Mouse (Mus musculus) intestine, embryonic 14.5 days (tissue): ENCODE results near the gene Iqsec1. TPM values are rescaled to one million over a fixed set of nuclear protein-coding genes. Genes with fewer than 3 reads are reported as not detected.
A peak's percentile ranks its signal among the peaks of the same experiment; 100 is the strongest.

ENCODE experiments used
- ATAC-seq: fragments of 200-750 bp; cut with Nextera tagmentation; replicated peaks from 2 replicates; pipeline ENCODE4 v1.8.0; 2017; ENCODE audit warnings: low read depth, moderate number of reproducible peaks, moderate TSS enrichment, moderate library complexity; ENCODE audit not compliant: low FRiP score, low TSS enrichment
- DNase-seq: peaks from one replicate; pipeline ENCODE4 v3.0.0-alpha.2; 2018; ENCODE audit warnings: low spot score
- H3K27ac ChIP-seq: fragments of 300-500 bp; sonication (generic); 2 replicates; pipeline ENCODE4 v1.5.1; 2014; ENCODE audit warnings: low read depth, mild to moderate bottlenecking, control low read depth
- H3K27me3 ChIP-seq: fragments of 300-500 bp; sonication (generic); replicated peaks from 2 replicates; pipeline ENCODE4 v1.6.1; 2014; ENCODE audit warnings: low read length, control low read depth; ENCODE audit not compliant: control insufficient read depth, insufficient read depth
- H3K36me3 ChIP-seq: fragments of 300-500 bp; sonication (generic); 2 replicates; pipeline ENCODE4 v1.6.1; 2014; ENCODE audit warnings: low read length, control low read depth; ENCODE audit not compliant: control insufficient read depth, insufficient read depth
- H3K4me1 ChIP-seq: fragments of 300-500 bp; sonication (generic); replicated peaks from 2 replicates; pipeline ENCODE4 v1.6.1; 2014; ENCODE audit warnings: low read length, control low read depth, mixed read lengths; ENCODE audit not compliant: control insufficient read depth, insufficient read depth
- H3K4me2 ChIP-seq: fragments of 300-500 bp; sonication (generic); 2 replicates; pipeline ENCODE4 v1.6.1; 2014; ENCODE audit warnings: low read length
- H3K4me3 ChIP-seq: fragments of 300-500 bp; sonication (generic); 2 replicates; pipeline ENCODE4 v1.5.1; 2014; ENCODE audit warnings: low read depth, low read length, control low read depth, mixed read lengths
- H3K9ac ChIP-seq: fragments of 300-500 bp; sonication (generic); 2 replicates; pipeline ENCODE4 v1.6.1; 2014; ENCODE audit warnings: mild to moderate bottlenecking, low read length
- H3K9me3 ChIP-seq: fragments of 300-500 bp; sonication (generic); 2 replicates; pipeline ENCODE4 v1.6.1; 2016; ENCODE audit warnings: low read length, control low read depth; ENCODE audit not compliant: control insufficient read depth
- WGBS: fragments of 180-500 bp; shearing (Covaris S2); extraction: QIAGEN DNeasy Blood & Tissue Kit; methylation state at CpG from one replicate; pipeline ENCODE4 v1.1.7; 2014; 5-methylcytosine and 5-hydroxymethylcytosine counted together
- polyA plus RNA-seq: library from polyadenylated mRNA; unstranded; fragments of >200 nt; fragmentation: Nextera tagmentation; extraction: Ambion mirVana; gene quantifications from 2 replicates; pipeline ENCODE4 v1.2.1, GENCODE M21; 2014

Iqsec1 gene
- polyA plus RNA-seq, 1 experiment from 2014 or later, result 13.0 TPM

DNA sequence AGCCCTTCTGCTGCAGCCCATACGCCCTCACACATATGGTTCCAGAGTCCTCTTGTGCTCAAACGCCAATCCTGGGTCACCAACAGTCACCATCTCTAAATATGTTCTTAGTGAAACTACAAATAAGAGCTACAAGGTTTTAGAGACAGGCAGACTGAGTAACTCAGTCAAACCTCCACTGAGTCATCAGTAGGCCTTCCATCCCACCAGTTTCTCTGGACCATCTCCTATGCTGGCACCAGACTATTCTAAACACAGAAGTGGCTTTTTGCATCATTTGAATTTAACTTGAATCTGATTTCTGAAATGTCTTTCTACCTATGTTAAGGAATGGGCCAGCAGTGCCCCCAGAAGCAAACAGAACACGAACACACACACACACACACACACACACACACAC, 120.5 kb downstream of the Iqsec1 start:
- 75% methylated on average over 3 of the region's 3 CpGs for WGBS

DNA sequence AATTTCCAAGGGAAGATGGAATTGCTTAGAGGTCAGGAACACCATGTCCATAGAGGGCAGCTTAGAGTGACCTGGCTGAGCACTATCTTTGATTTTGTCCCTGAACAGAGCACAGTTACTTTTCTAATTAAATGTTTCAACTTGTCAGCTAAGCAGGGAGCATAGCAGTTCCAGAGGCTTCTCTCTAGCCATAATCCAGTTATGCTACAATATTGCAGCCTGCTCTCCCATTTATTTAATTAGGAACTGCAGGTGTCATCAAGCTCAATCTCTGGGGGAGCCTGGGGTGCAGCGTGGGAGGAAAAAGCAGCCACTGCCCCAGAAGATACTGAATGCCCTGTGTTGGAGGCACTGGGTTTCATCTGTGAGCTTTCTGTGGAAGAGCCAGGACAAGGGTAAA, 127.1 kb downstream of the Iqsec1 start:
- no peak overlapping the region for H3K4me2 ChIP-seq
- WGBS, result 100% methylated on average over 1 of the region's 1 CpGs
- ATAC-seq, result no peak

More for the DNA sequence above, 120.5 kb downstream of the Iqsec1 start:
- Histone ChIP-seq H3K27me3 (no peaks in the 10 kb centered on the region), H3K36me3 (no peaks in the 10 kb centered on the region), H3K4me1 (no peaks in the 10 kb centered on the region), H3K27ac (no peak overlapping the region), H3K9ac (no peak overlapping the region), H3K4me3 (no peak overlapping the region), H3K9me3 (no peaks in the 10 kb centered on the region), H3K4me2 (no peak overlapping the region)
- ATAC-seq (no peak), DNase-seq (no peak)

DNA sequence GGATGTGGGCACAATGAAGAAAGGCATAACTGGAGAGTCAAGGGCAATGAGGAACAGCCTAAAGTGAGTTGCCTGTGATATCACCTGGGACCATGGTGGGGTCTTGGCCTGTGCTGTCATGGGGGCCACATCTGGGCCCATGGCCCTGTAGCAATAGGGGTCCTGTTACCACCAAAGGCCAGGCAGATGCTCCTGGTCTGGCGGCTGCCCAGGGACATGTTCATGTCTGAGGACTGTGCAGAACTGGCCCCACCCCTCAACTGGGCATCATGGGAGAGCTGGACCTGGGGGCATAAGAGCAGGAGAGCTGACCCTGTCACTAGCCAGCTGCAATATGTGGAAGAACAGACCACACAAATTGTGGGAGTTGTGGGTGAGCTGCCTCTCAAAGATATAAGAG, 130.6 kb downstream of the Iqsec1 start:
- no peaks in the 10 kb centered on the region for H3K9me3 ChIP-seq
- no peaks in the 10 kb centered on the region for H3K36me3 ChIP-seq
- DNase-seq (no peak), ATAC-seq (no peak)
- no peaks in the 10 kb centered on the region for H3K27me3 ChIP-seq
- H3K9ac ChIP-seq, result no peak overlapping the region
- no peak overlapping the region for H3K4me3 ChIP-seq
- WGBS, result 70% methylated on average over 1 of the region's 1 CpGs
- no peaks in the 10 kb centered on the region for H3K4me1 ChIP-seq
- H3K4me2 ChIP-seq, result no peak overlapping the region
- H3K27ac ChIP-seq, result no peak overlapping the region

More for the DNA sequence above, 127.1 kb downstream of the Iqsec1 start:
- no peaks in the 10 kb centered on the region for H3K4me1 ChIP-seq
- H3K9me3 ChIP-seq, result no peaks in the 10 kb centered on the region
- H3K9ac ChIP-seq, result no peak overlapping the region
- no peak for DNase-seq
- no peaks in the 10 kb centered on the region for H3K27me3 ChIP-seq
- H3K4me3 ChIP-seq, result no peak overlapping the region
- H3K27ac ChIP-seq, result no peak overlapping the region
- H3K36me3 ChIP-seq, result no peaks in the 10 kb centered on the region

DNA sequence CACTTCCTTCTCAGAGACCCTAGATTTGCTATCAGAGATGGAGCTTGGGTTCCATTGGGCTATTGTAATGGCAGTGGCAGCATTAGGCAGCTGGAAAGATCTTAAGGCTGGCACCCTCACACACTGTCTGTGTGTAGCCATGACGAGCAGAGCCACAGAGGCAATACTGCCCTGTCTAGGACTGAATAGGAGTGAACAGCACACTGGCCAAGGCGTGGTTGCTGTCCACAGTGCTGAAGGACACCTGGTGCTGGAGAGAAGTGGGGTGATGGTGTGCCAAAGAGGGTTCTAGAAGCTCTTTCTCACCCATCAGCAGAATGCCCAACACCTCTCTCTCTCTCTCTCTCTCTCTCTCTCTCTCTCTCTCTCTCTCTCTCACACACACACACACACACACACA, 136.1 kb downstream of the Iqsec1 start:
- no peak overlapping the region for H3K4me3 ChIP-seq
- no peak overlapping the region for H3K27ac ChIP-seq
- no peaks in the 10 kb centered on the region for H3K36me3 ChIP-seq
- ATAC-seq, result no peak
- H3K4me2 ChIP-seq, result no peak overlapping the region
- H3K9ac ChIP-seq, result no peak overlapping the region
- DNase-seq, result peak; percentile 70
- H3K4me1 ChIP-seq, result no peaks in the 10 kb centered on the region
- no peaks in the 10 kb centered on the region for H3K27me3 ChIP-seq
- no peaks in the 10 kb centered on the region for H3K9me3 ChIP-seq
- 20% methylated on average over 2 of the region's 2 CpGs for WGBS

DNA sequence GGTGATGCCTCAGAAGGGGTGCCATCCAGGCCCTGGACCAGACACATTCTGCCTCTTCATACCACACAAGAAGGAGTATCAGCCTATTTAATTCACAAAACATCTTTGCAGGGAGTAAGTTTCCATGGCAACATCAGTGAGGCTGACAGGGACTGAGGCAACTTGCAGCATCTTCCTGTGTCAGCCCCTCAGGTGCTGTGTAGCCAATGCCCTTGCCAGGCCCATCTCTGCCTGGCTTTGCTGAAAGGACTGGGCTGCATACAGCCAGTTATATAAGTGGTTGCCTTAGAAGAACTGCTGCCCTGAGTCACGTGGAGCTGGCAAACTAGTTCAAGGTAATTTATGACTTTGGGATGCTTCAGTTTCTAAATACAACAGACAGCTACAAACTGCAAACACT, 140.4 kb downstream of the Iqsec1 start:
- H3K9ac ChIP-seq, result no peak overlapping the region
- no peak overlapping the region for H3K4me2 ChIP-seq
- H3K27ac ChIP-seq, result no peak overlapping the region
- H3K4me1 ChIP-seq, result no peaks in the 10 kb centered on the region
- 30% methylated on average over 1 of the region's 1 CpGs for WGBS
- no peaks in the 10 kb centered on the region for H3K36me3 ChIP-seq
- no peak for ATAC-seq
- DNase-seq, result no peak
- H3K9me3 ChIP-seq, result no peaks in the 10 kb centered on the region
- H3K27me3 ChIP-seq, result no peaks in the 10 kb centered on the region
- H3K4me3 ChIP-seq, result no peak overlapping the region

DNA sequence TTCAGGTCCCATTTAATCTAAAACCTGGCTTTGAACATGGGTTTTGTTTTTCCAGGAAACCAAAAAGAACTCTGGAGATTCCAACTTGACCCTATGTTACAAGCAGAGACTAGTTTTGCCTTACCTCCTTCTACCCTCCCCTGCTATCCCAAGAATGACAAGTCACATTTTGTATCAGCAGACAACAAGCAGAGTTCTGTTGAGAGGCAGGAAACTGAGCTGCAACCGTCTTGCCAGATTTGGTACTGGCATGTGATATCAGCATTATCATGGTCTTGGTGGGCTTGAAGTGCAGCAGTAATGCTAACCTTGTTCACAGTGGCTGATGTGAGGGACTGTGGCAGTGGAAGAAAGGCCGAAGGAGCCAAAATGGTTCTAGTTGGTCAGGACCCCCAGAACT, 141.0 kb downstream of the Iqsec1 start:
- H3K4me3 ChIP-seq, result no peak overlapping the region
- no peaks in the 10 kb centered on the region for H3K4me1 ChIP-seq
- no peak for DNase-seq
- no peaks in the 10 kb centered on the region for H3K27me3 ChIP-seq
- H3K36me3 ChIP-seq, result no peaks in the 10 kb centered on the region
- no peaks in the 10 kb centered on the region for H3K9me3 ChIP-seq
- H3K4me2 ChIP-seq, result no peak overlapping the region
- WGBS, result 83% methylated on average over 2 of the region's 2 CpGs
- no peak overlapping the region for H3K9ac ChIP-seq
- no peak for ATAC-seq
- no peak overlapping the region for H3K27ac ChIP-seq

DNA sequence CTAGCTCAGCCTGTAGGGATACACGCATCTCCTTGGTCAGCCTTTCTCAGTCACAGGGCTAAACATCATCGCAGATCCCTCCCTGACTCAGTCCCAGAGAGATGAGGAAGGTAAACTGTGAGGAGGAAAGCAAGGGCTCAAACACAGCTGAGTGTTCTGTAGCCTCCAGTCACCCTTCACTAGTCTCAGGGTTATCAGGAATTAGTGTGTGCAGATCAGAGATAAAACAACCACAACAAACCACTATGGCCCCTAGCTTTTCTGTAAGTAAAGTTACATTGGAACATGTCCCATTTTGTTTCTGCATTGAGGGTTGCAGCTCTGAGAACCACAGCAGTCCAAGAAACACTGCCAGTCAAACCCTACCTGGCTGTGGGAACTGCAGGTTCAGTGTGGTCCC, 148.5 kb downstream of the Iqsec1 start:
- no peak overlapping the region for H3K9ac ChIP-seq
- no peaks in the 10 kb centered on the region for H3K36me3 ChIP-seq
- H3K4me1 ChIP-seq, result no peaks in the 10 kb centered on the region
- H3K9me3 ChIP-seq, result no peaks in the 10 kb centered on the region
- no peak for ATAC-seq
- no peak overlapping the region for H3K27ac ChIP-seq
- no peak for DNase-seq
- H3K27me3 ChIP-seq, result no peaks in the 10 kb centered on the region
- WGBS, result 92% methylated on average over 2 of the region's 2 CpGs
- H3K4me3 ChIP-seq, result no peak overlapping the region
- no peak overlapping the region for H3K4me2 ChIP-seq

DNA sequence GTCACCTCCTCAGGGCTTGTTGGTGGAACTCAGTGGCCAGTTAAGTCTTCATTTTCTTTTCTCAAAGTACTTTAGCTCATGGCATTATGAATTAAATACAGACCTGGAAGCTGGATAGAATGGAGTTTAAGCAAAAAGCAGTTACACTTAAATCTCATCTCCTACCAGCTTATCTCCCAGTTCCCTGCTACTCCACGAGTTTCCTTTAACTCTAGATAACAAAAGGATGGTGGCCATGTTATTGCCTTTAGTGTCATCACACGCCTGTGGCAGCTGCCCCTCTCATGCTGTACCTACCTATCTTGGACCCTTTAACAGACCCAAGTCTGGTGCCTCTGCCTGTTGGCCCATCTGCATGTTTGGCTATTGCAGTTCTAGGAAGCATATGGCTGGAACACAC, 151.7 kb downstream of the Iqsec1 start:
- H3K9ac ChIP-seq, result no peak overlapping the region
- no peaks in the 10 kb centered on the region for H3K9me3 ChIP-seq
- no peak overlapping the region for H3K4me2 ChIP-seq
- DNase-seq (no peak), ATAC-seq (no peak)
- no peaks in the 10 kb centered on the region for H3K27me3 ChIP-seq
- H3K27ac ChIP-seq, result no peak overlapping the region
- H3K4me3 ChIP-seq, result no peak overlapping the region
- no peaks in the 10 kb centered on the region for H3K36me3 ChIP-seq
- H3K4me1 ChIP-seq, result no peaks in the 10 kb centered on the region
- WGBS, result 63% methylated on average over 2 of the region's 2 CpGs

DNA sequence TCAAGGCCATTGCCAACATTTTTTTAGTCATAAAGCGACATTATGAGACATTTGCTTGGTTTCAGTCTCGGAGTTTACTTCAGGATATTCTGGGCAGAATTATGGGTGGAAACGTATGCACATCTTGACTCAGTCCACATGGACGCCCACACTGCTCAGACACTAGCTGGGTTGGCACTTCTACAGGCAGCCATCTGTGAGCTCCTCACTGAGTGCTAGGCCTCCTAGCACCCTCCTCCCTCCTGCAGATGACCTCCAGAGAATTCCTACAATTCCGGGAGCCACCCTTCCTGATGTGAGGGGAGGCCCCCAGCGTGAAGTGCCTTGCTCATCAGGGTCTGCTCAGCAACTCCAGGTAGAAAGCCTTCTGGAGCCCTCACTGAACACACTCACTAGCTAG, 158.9 kb downstream of the Iqsec1 start:
- no peaks in the 10 kb centered on the region for H3K9me3 ChIP-seq
- no peak overlapping the region for H3K4me3 ChIP-seq
- H3K36me3 ChIP-seq, result no peaks in the 10 kb centered on the region
- H3K27ac ChIP-seq, result no peak overlapping the region
- no peaks in the 10 kb centered on the region for H3K27me3 ChIP-seq
- no peak for DNase-seq
- no peaks in the 10 kb centered on the region for H3K4me1 ChIP-seq
- H3K9ac ChIP-seq, result no peak overlapping the region
- H3K4me2 ChIP-seq, result no peak overlapping the region
- ATAC-seq, result no peak
- 81% methylated on average over 6 of the region's 6 CpGs for WGBS
